Mouse (Mus musculus): ENCODE measurements around the gene Serpina16. TPM values are rescaled to one million over a fixed set of nuclear protein-coding genes. Genes with fewer than 3 reads are reported as not detected.
"Not testable (repeated sequence)": the region's sequence is repeated elsewhere in the genome, so short reads cannot be mapped to it uniquely, and the experiment has no call there.

Serpina16 gene
- not detected for total RNA-seq (2022)

DNA sequence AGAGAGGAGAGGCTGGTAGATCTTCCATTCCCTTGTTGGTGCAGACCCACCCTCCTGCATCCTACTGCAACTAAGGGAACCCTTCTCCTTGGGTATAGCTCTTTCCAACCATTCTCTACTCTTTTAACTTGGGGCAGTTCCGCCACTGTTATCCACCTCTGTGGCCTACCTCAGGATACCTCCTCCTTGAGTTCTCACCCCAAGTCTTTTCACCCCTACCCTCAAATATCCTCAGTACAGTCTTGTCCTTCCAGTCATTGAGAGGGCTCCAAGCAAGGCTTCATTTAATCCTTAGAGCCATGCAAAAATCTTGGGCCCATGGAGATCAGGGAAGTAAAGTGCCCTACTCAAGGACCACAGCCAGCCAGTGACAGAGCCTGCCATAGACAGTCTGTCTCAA lies at the start of gene Serpina16:
Gene Serpina16 (minus strand): TSS at position 101 of the 400 bp plus-strand sequence.
- DNase-seq (ENCODE audit: low spot score in 2 of 2): no peak

DNA sequence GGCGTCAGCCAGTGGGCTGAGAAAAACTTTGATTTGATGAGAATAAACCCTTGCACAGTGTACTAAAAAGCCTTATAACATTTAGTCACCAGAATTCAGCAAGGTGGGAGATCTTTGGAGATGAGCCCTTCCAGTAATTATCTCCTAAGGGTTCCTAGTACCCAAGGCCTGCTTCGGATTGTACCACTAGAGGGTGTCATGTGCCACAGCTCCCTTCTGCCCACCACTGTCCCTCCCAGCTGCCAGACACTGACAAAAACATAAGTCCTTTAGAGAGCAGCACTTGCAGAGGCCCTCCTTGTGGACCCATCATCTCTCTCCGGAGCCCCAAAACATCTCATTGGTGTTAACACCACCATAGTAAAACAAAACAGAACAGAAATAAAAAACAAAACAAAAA lies 35.6 kb upstream of the Serpina16 start:
- no peak for DNase-seq (ENCODE audit: low spot score in 2 of 2)

DNA sequence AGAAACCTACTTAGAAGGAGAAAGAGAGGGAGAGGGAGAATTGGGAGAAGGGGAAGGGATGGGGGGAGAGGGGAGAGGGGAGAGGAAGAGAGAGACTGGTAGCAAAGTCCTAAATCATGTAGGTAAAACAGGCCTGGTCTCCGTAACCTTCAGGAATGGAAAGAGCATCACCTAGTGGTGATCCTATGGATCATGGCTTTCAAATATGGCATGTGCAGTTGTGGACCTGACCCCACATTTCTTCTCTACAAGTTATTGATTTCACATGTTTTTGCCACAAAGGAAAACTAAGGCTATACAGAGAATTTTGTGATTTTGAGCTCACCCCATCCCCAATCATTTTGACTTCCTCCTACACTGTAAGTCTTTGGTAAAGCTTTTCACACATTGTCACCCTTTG lies 34.5 kb upstream of the Serpina16 start:
- DNase-seq (ENCODE audit: low spot score in 2 of 2): no peak

DNA sequence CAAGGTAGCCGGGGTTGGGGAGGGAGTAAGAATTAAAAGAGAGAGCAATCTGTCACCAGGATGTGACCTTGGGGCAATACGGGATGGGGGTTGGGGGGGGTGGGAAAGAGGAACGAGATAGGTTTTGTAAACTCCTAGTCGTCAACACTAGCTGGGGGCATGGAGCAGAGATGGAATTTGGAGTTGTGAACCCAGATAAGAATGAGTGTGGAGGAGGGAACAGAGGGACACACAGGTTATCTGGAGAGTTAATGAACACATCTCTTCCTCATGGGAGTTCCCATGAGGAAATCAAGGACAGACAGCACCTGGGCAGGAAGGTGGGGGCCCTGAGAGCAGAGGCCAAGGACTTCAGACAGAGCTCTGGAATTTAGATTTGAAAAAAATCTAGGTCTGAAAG lies 30.2 kb upstream of the Serpina16 start:
- DNase-seq (ENCODE audit: low spot score in 2 of 2): no peak

DNA sequence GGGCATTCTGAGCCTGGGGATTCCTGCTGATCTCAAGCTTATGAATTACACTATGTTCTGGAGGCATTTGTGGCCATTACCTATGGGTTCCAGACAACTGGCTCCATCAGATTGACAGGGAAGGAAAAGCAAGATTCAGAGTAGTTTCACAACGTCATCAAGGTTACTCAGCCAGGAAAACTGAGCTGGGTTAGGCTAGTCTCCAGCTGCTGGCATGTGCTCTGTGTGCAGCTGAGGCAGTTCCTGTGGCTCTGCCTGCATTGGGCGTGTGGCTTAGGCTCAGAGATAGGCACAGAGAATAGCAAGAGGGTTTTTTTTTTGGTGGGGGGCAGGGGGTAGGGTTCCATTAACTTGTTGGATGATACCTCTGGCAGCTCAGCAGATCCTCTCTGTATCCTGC lies 29.6 kb upstream of the Serpina16 start:
- DNase-seq (ENCODE audit: low spot score in 2 of 2): no peak

DNA sequence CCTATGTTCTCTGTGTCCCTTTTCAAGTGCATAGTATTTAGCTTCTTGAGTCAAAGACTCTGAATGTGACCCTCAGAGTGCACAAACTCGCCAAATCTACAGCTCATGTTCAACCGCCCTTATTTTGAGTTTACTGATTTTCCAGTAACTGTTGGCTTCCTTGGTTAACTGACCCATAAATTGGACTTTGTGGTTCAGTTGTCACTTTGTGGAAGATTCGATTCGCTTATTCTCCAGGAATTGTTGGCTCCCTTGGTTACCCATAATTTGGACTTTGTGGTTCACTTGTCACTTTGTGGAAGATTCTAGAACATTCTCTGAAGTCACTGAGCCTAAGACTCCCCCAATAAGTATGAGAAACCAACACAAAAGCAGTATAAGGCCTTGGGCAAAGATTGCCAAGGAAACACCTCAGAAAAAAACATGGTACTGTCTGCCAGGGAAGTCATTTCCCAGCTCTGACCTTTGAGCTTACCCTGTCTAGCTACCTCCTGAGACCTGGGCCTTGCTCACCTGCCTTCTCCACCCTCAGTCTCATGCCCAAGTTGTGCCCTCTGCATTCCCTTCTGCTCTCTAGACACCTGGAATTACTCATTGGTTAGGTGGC lies 24.3 kb upstream of the Serpina16 start:
- DNase-seq (ENCODE audit: low spot score in 2 of 2): no peak

DNA sequence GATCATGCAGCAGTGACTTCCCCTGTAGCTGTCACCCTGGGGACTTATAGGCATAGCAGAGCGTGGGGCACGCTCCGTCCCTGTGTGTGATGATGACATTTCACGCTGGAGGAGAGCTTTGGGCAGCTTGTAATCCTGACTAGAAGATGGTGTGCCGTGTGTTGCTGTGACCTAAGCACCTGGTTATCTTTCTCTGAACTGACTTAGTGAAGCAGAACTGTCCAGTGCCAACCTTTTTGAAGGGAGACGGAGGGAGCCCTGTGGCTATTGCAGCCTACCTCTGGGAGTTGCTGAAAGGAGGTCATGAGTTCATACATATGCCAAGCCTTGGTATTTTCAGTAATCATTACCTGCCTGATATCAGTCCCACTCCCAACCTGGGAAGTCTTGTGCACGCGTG lies 19.5 kb upstream of the Serpina16 start, which contains the start of gene Serpina1f:
Gene Serpina1f (minus strand): TSS at position 101 of the 400 bp plus-strand sequence.
- no peak for DNase-seq (ENCODE audit: low spot score in 2 of 2)

DNA sequence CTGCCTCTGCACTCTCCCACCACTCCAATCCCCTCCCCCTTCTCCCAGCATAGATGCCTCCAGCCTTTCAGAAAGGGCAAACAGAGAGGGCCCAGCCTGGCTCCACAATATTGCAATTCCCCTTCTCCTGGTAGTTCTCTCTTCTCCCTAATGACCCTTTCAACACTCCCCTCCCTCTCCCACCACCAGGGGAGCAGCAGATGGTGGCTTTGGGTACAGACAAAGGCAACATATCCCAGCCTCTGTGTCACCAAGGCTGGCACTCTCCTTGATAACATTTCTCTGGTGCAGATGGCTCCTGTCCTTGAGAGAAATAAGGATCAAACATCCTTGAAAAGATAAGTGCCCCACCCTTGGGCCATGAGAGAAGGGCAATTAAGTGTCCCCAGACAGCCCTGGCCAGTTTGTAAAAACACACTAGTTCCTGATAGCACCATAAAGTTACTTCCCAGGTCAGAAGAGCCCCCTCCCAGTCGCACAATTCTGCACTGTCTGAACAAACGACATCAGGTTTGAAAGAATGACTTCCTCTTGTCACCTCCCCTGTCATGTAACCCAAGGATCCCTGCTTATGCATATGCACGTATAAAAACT lies 12.4 kb upstream of the Serpina16 start:
- no peak for DNase-seq (ENCODE audit: low spot score in 2 of 2)

DNA sequence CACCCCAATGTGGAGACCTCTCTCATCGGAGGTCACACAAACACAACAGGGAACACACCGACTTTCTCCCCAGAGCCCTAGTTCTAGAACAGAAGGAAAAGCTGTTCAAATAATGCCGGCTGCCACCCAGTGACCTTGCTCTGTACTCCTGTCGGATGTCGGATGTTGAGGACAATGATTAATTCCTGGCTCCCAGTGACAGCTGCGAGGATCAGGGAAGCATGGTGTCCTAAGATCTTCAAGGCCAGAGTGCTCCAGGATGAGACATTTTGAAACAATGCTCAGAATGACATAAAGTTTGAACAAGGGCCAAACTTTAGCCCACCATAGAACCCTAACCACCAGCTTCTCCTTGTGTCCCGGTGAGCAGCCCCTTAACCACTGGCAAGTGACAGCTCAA lies 11.1 kb upstream of the Serpina16 start:
- no peak for DNase-seq (ENCODE audit: low spot score in 2 of 2)

DNA sequence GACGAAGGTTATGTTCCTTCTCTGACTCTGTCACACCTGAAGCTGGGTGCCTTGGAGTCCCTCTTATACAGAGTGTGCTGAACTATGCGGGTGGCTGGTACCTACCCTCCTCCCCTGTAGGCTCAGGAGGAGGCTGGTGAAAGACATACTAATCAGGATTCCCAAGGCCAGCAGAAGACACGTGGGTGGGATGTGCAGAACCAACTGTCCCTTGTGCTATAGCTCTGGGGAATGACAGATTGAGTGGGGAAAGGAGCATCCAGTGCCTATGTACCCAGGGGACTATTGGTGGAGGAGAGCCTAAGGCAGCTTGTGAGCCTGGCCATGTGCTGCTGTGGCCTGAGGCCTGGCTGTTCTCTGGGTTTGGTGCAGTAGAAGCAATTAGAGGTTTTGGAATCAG lies 10.1 kb upstream of the Serpina16 start:
- no peak for DNase-seq (ENCODE audit: low spot score in 2 of 2)

DNA sequence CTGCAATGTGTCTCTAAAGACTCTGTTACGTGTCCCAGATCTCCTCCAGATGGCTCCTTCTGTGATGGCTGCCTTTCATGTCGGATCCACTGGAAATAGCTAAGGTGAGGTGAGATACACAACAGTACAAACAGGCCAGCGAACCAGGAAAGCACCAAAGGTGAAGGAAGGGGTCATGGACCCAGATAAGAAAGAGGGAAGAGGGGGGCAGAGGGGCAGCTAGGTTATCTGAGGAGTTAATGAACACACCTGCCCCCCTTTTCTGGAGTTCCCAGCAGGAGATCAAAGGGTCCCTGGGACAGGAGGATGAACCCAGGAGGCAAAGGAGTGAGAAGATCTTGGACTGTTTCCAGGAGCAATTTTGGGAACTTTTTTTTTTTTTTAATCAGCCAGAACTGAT lies 9.4 kb upstream of the Serpina16 start:
- DNase-seq (ENCODE audit: low spot score in 2 of 2): no peak

DNA sequence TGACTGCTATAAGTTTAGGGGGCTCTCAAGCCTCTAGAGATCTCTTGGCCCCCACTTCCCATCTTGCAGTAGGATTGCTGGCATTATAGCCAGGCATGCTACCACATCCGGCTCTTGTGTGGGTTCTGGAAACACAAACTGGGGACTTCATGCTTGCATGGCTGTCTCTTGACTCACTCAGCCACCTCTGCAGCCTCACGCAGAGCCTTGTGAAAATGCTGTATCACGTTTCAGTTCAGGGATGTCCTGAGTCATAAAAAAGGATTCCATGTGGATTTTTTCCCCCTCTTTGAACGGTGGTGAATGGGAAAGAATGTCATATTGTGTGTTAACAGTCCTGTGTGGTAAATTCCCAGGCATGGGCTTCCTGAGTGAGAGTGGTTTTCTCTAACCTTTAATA lies 7.8 kb upstream of the Serpina16 start:
- no peak for DNase-seq (ENCODE audit: low spot score in 2 of 2)

DNA sequence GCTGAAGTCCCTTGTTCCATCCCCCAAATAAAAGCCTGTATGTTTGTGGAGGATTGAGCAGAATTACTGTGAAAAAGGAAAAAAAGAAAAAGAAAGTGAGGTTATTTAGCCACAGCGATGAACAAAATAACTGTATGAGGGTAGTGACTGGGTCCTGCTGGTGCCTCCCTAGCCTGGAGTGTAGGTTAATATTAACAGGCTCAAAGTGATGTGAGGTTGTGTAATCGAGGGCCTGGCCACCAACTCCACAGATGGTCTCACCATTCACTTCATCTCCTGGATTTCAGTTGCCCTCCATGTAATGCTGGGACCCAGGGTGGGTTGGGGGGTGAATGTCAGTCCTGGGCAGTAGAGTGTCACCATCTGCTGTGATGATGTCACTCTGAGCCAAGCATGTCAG lies 5.8 kb upstream of the Serpina16 start:
- no peak for DNase-seq (ENCODE audit: low spot score in 2 of 2)

DNA sequence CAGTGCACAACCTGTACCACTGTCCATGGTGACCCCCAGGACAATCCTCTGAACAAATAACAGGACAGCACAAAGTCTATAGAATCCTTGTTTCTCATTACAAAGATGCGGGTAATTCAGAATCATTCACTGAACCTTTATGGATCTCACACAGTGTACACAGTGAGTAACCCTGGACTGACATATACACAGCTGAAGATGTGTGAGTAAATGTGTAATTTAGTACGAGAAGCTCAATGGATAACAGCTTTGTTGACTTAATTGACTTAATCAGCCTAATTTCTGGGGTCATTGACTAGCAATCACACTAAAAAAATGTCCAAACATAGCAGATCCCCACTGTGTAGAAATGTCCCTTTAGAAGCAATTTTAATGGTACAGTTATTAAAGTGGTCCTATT lies 5.2 kb upstream of the Serpina16 start:
- no peak for DNase-seq (ENCODE audit: low spot score in 2 of 2)

DNA sequence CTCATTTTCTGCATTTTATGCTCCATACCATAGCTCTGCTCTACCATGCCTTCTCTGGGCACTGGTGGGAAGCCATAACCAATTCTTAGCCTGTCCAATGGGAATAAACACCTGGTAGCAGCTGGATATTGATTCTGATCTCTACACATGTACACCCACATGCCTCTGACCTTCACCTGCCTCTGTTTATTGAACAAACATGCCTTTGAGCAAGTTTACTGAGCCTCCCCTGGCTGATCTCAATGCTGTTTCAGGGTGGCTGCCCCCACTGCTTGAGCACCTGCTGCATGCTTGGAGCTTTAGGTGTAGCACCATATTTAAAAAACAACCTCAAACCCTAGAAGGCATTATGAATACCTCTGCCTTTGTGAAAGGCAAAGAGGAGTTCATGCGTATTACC lies 3.9 kb upstream of the Serpina16 start:
- not testable (repeated sequence) for DNase-seq (ENCODE audit: low spot score in 2 of 2)

DNA sequence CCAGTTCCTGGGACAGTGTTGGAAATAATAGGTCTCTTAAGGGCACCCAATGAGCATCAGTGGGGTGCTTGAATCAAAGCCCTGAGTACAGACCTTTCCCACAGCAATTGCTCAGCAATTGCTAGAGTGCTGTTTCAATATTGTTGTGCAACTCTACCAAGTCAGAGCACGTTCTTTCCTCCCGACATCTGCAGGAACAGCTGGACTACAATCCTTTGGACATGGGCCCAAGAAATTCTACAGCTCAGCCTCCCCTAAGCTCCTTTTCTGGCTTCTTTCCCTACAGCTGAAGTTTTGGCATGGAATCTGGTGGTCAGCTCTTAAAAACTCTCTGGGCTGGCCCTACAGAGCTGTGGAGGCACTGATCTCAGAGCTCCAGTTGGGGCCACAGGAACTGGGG lies 2.8 kb downstream of the Serpina16 start:
- DNase-seq (ENCODE audit: low spot score in 2 of 2): peak in 1 of 2 experiments; percentile 8

DNA sequence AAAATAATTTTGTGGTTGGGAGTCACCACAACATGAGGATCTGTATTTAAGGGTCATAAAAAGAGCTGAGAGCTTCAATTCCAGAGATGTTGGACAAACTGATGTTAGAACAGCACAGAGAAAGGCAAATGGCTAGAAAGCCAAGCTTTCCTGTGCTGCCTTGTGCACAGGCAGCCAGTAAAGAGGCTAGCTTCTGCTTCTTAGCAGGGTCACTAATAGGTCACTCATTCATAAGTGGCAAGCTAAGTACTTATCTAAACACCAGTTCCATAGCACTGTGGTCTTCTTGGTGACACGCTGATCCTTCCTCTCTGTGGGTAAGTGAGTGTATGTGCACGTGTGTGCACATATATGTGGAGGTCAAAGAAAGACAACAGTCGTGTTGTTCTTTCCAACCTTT lies 4.5 kb downstream of the Serpina16 start:
- DNase-seq (ENCODE audit: low spot score in 2 of 2): no peak

DNA sequence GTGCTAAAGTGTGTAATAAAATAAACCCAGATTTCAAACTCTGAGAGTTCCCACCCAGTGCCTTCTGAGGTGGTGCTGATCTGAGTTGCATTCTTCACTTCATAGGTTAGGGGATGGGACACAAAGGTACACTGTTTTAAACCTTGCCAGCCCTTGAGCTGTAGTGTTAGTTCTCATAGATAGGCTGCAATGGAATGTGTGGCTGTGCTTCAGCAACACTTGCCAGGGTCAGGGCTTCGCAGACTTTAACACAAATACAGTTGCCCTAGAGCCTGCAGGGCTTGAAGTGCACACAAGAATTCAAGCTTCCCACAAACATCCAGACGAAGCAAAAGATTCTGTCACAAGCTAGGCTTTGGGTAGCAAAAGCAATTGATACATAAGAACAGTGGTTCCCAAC lies 5.0 kb downstream of the Serpina16 start:
- DNase-seq (ENCODE audit: low spot score in 2 of 2): no peak

DNA sequence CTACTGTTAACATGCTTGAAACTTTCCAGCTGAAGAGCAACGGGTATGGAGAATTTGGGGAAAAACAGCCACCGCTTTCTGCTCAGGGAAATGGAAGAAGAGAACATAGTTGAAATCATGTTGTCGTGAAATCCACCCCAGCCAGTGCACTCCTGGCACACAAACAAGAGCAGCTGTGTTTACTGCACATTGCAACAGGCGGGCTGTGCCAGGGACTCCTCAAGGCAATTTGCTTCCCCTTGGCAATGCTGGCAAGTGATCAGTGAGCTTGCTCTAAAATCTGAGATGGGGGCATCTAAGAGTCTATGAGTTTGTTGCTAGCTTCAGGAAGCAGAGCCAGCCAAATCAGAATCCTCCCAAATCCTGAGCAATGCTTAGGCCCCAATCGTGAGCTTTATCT lies 5.6 kb downstream of the Serpina16 start:
- DNase-seq (ENCODE audit: low spot score in 2 of 2): peak in 1 of 2 experiments; percentile 10

DNA sequence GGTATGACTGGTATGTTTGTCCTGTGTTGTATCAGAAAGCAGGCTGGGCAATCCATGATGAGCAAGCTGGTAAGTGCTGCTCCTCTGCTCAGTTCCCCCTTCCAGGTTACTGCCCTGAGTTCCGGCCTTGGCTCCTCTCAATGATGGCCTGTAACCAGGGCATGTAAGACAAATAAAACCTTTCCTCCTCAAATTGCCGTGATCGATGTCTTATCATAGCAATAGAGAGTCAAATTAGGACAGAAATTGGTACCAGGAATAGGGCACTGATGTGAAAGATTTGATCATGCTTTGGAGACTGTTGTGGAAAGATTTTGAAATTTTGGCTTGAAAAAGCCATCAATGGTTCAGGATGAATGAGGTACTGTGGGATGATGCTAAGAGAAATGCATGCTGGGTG lies 10.7 kb downstream of the Serpina16 start:
- no peak for DNase-seq (ENCODE audit: low spot score in 2 of 2)

DNA sequence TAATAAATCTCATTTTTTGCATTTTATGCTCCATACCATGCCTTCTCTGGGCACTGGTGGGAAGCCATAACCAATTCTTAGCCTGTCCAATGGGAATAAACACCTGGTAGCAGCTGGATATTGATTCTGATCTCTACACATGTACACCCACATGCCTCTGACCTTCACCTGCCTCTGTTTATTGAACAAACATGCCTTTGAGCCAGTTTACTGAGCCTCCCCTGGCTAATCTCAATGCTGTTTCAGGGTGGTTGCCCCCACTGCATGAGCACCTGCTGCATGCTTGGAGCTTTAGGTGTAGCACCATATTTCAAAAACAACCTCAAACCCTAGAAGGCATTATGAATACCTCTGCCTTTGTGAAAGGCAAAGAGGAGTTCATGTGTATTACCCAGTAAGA lies 13.9 kb downstream of the Serpina16 start:
- not testable (repeated sequence) for DNase-seq (ENCODE audit: low spot score in 2 of 2)

DNA sequence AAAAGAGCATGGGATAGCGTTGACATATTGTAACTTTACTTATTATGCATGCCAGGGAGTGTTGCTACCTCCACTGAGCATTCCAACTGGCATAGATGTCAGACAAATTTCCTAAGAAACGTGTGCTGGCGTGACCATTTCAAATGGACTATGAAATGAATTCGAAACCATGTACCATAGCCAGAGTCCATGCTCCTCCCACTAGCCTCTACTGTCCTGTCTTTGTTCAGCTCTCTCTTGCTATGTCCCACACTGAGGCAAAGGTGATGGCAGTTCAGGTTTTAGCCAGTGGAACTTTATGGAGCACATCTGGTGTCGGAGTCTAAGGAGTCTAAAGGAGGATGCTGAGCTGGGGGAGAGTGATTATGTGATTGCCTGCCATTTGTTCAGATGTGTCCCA lies 15.9 kb downstream of the Serpina16 start:
- no peak for DNase-seq (ENCODE audit: low spot score in 2 of 2)

DNA sequence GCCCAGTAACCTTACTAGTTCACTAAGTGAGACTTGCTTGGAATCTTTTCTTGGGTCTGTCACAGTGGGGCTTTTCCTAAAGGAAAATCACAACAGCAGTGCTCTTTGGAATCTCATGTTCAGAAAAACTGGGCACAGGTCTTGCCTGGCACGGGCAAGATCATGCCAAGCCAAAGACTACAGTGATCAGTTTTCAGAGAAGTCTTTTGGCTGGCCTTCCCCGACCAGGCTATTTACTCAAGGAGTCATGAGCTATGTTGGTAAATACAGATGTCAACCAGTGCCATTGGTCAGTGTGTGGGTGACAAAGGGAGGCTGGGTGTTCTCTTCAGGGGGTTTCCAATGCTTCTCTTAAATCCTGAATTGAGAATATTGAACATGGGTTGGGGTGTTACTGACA lies 16.8 kb downstream of the Serpina16 start:
- DNase-seq (ENCODE audit: low spot score in 2 of 2): no peak

DNA sequence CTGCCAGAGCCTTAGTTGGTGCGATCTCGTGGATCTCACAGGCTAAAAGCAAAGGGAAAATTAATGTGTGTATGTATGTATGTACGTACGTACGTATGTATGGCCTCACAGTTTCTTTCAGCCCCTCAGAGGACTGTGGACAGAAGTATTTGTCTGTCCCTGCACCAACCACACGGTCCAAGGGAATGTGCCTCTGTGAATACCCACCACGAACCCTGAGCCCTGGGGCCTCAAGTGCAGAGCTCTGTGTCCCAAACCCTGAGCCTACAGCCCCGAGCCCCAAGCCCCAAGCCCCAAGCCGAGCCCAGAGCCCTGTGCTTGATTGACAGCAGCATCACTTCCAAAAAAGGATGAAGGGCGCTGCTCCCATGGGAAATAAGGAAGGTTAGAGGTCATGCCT lies 17.9 kb downstream of the Serpina16 start:
- no peak for DNase-seq (ENCODE audit: low spot score in 2 of 2)
